Mouse (Mus musculus) left cerebral cortex, postnatal 4 days (tissue): ENCODE measurements at regions not wholly inside any gene's neighbourhood (a gene's known extent, or its start where the extent isn't known, plus 50 kb on each side); places are given as distances from the start of the nearest gene placed in this dataset.
"Not testable (repeated sequence)": the region's sequence is repeated elsewhere in the genome, so short reads cannot be mapped to it uniquely, and the experiment has no call there.

Source experiments
- DNase-seq: peaks from one replicate; pipeline ENCODE4 v3.0.0-alpha.2; 2022
- intact Hi-C: fragments of 180-260 bp; cut with DNase I; formaldehyde crosslinking; loops from one replicate; pipeline ENCODE4 v1.15.1; 2025

DNA sequence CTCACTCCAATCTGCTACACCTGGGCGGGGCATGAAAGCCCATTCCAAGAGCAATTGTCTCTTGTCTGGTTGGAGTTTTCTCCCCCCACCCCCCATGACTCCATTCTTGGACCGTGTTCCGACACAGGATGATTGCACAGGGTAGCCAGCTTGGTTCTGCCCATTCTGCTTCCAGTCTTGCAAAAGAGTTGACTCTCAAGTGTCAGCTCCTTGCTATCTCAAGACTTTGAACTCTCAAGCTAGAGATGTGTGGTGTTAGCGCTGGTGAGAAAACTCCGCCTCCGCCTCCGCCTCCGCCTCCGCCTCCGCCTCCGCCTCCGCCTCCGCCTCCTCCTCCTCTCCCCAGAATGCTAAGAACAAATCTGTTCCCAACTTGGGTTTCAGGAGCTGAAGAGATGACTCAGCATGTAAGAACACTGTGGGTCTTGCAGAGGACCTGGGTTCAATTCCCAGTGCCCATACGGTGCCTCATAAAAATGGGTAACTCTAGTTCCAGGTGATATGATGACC lies 135.1 kb downstream of the Bcat1 start:
- DNase-seq, result no peak
- intact Hi-C loops, result no loop called here

DNA sequence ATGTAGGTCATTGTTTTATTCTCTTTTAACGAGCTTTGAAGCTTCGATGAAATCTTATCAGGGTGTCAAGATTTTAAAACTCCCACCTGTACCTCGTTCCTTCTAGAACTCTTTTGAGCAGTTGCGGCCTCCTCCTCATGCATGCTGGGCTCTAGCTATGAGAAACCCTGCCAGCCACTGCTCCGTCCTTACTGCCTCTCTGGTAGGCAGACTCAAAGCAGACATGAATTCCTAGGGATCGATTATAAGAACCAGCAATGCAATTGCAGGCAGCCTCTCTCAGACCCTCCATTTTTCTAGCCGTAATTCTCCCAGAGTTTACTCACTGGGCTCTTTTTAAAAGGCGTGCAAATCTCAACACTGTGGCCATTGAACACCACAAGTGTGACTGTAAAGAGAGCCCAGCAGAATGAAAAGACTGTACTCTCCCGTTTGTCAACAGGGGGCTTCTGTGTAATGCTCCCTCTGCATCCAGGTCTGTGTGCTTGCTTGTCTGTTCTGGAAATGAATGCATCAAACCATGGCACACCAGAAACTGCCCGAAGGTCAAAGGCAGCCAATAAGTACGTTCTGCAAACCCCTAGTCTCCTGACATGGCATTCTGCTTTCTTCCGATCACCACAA lies 137.3 kb downstream of the Bcat1 start:
- no peak for DNase-seq
- intact Hi-C loops, result no loop called here

DNA sequence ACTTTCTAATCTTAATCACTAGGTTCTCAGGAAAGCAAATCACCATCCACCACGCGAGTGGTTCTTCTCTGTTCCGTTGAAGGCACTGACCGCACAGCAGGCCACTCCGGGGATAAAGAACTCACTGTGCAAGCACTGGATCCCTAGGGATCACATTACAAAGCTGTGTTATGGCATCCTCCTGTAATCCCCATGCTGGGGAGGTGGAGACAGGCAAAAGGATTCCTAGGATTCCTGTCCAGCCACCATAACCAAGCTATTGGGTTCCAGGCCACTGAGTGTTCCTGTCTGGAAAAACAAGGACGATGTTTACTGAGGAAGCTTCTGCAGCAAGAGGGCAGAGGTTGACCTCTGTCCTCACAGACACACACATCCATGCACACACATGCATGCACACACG lies 138.8 kb downstream of the Bcat1 start:
- DNase-seq, result no peak
- intact Hi-C loops, result no loop called here

DNA sequence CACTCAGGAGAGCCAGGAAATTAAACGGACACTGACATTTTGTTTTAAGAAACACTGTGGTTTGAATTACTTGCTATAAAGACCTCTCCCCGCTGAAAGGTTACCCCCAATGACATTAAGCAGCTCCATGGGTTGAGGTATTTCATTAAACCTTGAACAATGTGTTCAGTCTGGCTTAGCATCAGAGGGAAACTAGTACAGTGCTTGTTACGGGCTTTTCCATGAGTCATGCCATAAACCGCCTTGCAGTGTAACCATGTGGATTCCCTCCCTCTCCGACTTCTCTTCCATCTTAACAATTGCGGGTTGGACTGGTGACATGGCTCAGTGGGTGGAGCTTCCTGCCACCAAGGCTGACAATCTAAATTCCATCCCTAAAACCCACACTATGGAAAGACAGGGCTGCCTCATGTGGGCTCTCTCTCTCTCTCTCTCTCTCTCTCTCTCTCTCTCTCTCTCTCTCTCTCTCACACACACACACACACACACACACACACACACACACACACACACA lies 142.2 kb downstream of the Bcat1 start:
- no peak for DNase-seq
- intact Hi-C loops, result no loop called here

DNA sequence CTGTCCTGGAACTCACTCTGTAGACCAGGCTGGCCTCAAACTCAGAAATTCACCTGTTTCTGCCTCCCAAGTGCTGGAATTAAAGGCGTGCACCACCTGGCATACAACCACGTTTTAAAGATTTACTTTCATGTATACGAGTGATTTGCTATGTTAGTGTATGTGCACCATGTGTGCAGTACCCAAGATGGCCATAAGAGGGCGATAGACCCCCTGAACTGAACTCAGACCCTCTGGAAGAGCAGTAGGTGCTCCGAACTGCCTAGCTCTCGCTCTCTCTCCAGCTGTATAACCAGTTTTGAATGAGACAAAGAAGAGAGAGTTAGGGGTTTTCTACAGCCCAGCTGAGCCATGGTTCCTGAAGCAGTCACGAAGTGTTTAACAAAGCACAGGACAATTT lies 143.6 kb downstream of the Bcat1 start:
- intact Hi-C loops, result no loop called here
- DNase-seq, result no peak

DNA sequence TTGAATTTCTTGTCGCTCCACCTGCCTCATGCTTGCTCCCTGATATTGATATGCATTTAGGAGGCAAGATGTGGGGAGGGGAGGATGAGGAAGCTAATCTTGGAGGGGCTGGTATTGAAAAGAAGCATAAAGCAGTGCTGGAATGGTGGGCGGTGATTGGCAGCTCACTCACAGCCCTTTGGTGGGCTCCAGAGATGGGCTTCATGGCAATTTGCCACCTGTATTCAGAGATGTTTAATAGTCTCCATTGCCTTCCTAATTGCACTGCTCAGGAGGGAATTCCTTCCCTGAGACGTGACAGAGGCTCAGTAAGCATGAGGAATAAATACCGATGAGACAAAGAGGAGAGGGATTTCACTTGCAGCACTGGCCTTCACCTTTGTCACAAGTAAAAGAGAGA lies 146.0 kb downstream of the Bcat1 start:
- DNase-seq, result no peak
- intact Hi-C loops, result no loop called here

DNA sequence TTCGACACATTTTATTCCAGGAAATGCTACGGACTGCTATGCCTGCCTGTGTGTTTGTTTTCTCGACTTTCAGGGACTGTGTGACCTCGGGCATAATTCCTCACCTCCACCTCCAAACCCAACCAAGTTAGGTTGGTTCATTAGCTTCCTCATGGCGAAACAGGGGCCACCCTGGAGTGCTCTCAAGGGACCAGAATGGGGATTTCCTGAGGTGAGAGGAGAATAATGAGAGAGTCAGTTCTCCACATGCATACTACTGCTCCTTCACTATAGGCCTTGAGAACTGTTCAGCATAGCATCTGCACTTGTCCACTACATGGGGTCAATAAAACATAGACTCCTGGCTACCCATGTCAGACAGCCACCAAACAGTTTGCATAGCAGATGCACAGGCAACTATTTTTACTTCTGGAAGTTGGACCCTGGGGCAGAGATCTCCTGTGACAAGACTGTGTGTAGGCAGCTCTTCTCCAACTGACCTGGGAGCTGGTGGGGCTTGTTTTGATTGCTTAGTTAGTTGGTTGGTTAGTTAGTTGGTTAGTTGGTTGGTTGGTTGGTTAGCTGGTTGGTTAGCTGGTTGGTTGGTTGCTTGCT lies 146.6 kb downstream of the Bcat1 start:
- intact Hi-C loops, result no loop called here
- no peak for DNase-seq

DNA sequence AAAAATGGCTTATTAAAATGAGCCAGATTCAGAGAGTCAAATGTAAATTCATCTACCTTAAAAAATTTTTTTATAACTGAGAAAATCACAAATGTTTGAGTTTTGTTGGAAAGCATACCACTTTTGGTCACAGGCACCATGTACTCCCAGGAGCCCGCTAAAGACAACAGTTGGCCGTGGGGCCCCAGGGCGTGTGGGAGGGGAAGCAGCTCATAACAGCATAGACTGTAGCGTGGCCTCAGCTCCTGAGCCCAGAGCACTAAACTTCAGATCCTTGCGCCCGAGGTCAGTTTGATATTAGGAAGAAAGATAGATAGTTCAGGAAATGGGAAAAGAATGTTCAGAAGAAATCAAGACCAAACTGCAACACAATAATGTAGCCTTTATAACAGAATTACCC lies 145.8 kb upstream of the Sox5 start:
- no peak for DNase-seq
- intact Hi-C loops, result no loop called here

DNA sequence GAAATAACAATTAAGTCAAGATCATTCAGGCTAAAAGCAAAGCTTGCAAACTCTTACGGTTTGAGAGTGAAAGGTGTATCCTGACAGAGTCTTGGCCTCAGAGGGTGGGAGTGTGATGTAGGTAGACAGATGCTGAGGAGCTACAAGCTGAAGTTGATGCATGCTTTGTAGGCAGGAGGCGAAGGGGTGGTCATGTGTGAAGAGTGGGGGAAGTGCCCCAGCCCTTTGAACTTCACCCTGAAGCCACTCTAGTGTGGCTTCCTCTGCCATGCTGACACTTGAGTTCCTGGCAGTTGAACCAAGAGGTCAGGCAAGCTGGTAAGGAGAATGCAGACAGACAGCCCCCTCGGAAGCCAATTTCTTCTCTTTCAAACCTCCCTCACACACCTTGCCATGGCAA lies 141.0 kb upstream of the Sox5 start:
- intact Hi-C loops, result no loop called here
- DNase-seq, result no peak

DNA sequence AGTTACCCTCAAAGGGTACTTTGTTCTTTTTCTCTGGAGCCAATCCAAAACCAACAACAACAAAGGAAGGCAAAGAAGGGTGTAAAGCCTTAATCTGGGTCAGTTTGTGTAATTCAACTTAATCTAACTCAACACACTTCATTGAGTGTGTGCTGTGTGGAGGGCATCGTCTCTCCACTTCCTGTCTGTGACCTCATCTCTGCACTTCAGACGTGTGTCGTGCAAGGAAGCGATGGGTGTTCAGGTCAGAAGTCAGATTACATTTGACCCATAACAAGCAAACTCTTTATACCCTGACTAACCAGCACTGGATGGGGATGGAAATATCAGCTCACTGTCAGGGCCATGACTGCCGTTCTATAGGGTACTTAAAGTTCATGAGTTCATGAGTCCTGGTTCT lies 138.0 kb upstream of the Sox5 start:
- intact Hi-C loops, result no loop called here
- DNase-seq, result no peak

DNA sequence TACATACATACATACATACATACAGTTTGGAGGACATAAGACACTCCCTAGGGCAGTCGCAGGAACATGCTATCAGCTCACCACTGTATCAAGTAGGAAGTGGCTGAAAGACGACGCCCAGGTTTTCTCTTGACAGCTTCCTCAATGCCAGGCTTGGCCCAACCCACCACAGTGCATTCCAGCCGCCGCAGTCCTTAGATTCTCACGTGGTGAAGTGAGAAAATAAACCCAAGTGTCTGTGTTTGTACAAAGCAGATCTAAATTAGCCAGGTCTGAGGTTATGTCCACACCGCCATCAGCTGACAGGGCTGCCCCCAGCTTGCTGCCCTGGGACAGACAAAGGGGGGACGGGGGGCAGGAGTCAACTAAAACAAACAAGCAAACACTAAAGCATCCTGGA lies 135.4 kb upstream of the Sox5 start:
- DNase-seq, result no peak
- intact Hi-C loops, result no loop called here

DNA sequence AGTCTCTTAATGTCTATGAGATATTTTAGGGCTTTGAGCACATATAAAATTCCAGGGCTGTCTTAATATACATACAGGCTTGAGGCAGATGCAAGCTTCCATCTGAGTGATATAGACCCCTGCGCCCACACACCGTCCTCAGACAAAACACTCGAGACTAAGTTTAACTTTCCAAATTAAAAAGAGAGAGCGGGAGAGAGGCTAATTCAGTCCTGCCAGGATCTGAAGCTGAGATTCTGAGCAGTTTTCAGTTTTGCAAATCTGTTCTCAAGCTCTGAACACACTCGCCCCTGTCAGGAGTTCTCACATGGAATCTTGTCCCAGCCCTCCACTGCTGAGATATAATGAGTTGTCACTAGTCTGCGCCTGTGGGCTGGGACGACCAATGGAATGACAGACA lies 130.0 kb upstream of the Sox5 start:
- no peak for DNase-seq
- intact Hi-C loops, result no loop called here

DNA sequence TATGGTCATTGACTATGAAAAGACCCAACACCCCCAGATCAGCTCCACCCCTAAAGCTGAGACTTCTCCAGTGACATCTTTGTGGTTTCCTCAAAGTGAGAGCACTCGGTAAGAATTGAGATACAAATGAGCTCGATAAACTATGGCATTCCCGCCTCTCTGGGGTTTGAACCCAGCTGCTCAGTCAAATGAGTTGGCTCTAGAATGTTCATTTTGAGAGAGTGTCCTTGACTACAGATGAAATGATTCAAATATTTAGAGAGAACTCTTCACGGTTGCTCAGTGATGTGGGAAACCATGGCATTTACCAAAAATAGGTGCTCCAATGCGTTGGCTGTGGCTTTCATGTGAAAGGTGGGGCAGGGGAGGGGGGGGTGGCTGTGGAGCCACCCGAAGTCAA lies 128.6 kb upstream of the Sox5 start:
- DNase-seq, result no peak
- intact Hi-C loops, result no loop called here

DNA sequence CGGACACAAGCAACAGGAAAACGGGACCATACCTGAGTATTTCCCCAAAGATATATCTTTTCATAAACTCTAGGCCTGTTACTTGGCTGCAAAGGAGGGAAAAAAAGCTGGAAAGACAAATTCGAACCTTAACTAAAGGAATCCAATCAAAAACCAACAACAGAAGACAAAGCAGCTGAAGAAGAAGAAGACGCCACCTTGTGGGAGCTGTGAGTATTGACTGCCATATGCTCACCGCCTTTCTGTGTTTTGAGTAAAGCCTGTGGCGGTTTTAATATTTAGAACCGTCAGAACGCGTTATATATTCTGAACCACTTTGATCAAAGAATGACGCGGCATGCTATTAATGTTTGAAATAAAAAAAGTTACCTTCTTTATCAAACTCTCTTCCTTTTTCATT lies 126.9 kb upstream of the Sox5 start:
- no peak for DNase-seq
- intact Hi-C loops, result no loop called here

DNA sequence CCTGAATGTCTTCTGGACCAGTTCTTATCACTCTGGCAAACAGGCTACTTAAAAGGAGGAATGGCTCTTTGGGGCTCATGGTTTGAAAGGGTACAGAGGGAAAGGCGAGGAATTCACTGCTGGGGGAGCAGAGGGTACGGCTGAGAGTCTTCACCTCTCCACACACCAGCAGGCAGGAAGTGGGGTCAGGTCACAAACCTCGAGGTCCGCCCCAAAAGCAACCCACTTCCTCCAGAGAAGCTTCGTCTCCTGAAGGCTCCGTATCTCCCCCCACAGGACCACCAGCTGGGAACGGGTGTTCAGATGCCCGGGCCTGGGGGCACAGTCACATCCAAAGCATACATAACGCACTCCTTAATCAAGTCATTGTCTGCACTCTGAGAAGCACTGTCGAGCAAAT lies 121.4 kb upstream of the Sox5 start:
- intact Hi-C loops, result no loop called here
- no peak for DNase-seq

DNA sequence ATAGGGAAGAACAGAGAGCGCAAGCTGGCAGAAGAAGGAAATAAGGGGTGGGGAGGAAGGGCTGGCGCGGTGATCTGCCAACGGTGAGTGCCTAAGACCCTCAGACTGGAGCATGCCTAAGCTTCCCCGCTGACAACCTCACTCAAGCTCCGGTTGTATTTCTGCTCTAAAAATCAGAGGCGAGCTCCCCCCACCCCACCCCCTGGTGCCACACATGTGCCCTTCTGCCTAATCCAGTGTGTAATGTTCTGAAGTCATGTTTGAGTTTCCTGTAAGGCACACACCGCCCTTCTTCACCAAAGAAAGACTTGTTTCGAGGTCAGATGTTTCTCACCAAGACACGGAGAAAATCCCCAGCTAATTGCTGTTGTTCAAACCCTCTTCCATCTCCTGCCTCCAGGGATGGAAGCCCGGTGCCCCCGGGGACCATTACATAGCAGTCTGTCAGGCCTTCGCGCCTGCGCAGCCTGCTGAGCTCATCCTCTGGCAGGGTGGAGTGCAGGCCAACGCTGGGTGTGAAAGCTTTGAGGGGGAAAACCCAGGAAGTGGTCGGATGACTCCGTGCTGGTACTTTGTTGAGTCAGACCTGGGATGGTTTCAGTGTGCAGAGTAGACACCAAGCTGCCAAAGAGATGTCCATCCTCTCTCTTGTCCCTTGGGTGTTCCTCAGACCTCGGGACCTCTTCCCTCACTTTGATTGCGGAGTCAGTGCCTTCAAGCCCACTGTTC lies 120.7 kb upstream of the Sox5 start:
- no peak for DNase-seq
- intact Hi-C loops, result no loop called here

DNA sequence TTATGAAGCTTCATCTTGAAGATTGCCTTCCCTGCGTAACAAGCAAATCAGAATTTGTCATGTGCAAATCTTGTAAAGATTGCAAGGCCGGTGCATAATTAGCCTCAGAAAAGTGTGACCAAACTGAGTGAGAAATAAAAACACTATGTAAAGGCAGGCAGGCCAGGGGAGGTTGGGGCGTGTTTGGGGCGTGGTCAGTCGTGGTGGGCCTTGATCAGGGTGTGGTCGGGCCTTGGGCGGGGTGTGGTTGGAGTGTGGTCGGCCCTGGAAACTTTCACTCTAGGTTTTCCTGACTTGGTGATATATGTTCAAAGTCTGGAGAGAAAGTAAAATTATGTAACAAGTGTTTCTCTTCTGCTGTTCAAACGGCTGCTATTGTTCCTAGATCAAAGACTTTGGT lies 120.0 kb upstream of the Sox5 start:
- no peak for DNase-seq
- intact Hi-C loops, result no loop called here

DNA sequence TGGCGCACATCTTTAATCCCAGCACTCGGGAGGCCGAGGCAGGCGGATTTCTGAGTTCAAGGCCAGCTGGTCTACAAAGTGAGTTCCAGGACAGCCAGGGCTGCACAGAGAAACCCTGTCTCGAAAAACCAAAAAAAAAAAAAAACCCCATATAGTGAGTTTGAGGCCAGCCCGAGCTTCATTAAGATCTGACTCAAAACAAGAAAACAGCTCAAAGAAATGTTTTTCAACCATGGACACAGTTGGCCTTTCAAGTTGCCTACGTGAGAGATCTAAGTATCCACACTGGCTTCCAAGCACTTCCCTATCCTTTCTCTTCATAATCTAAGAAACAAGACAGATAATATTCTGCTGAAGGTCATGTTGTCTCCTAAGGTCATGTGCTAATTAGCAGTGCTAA lies 119.1 kb upstream of the Sox5 start:
- intact Hi-C loops, result not testable (repeated sequence)

DNA sequence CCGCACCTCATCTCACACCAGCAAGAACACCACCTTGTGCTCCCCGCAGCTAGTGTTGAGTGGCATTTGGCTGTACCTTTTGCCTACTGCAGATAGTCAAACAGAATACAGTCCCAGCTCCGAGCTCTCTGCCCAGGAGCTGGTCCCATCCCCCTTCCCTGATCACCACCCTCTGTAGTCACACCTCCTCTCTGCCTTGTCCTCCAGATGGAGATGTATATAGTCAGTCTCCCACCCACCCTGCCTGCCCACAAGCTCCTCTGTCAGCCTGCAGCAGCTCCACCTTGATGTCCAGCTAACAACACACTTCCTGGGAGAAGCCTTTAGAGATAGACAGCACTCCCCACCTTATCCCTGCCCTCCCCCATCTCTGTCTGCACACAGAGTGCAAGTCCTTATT lies 115.7 kb upstream of the Sox5 start:
- intact Hi-C loops, result no loop called here
- no peak for DNase-seq

More for the DNA sequence above, 119.1 kb upstream of the Sox5 start:
- DNase-seq, result not testable (repeated sequence)

DNA sequence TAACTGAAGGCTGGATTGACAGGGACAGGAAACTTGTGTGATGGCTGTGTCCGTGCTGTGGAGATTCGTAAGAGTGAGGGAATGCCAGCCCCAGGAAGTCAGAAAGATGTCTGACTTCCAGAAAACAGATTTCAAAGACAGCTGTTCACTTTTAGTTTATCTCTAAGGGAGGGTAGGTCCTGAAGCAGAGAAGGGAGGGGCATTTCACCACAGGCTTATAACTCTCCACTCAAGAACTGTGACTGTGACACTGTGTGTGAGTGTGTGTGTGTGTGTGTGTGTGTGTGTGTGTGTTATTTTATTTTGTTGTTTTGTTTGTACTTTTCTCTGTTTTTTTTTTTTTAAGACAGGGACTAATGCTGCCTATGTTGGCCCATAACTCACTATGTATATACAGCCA lies 109.1 kb upstream of the Sox5 start:
- intact Hi-C loops, result no loop called here
- DNase-seq, result no peak

DNA sequence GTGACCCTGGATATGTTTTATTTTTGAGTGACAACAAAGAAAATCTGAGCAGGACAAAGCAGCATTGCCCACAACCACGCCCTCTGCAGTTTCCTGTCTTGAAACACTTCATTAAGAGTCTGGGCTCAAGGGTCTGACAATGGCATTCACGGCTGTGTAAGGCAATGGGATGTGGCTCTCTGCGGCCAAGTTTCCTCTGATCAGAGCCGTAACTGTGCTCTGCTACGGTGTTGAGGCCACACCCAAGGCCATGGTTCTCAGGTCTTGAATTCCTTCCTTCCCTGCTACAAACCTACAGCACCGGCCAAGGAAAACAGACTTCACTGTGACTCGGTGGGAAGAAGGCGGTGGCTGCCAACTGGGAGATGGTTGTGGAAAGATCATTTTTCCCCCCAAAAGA lies 108.4 kb upstream of the Sox5 start:
- intact Hi-C loops, result no loop called here
- DNase-seq, result no peak

DNA sequence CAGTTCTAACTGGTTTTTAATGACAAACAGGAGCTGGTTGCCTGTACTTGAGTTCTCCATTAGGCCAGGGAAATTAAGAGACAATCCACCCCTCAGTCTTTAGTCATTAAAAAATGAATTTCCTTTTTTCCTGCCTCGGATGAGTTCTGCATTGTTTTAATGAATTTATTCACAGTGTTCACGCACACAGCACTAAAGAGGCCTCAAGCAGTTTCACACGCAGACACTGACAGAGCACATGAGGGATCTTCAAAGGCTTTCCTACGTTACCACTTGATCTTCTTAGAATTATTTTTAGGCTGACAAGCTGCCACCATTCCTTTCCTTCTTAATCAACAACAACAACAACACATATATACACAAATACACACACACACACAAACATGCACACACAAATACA lies 101.3 kb upstream of the Sox5 start:
- DNase-seq, result no peak
- intact Hi-C loops, result no loop called here
